ENCODE assay signal across 17 mouse cellular contexts in genomic region chr9:83573588-83573987, GRCm38 (mm10). TPM values are rescaled to one million over a fixed set of nuclear protein-coding genes. Genes with fewer than 3 reads are reported as not detected.
DNase-seq lines count a peak whose midpoint lies in the region; ATAC-seq and TF ChIP-seq lines count a peak whose summit lies in the region.
"Had no signal": no experiment of that assay in that cellular context is flagged by ENCODE, and none has a peak within 500 bp of the region (broad histone marks: within the 10 kb centered on the region; RNA-seq: fewer than 3 reads in every experiment).

No protein-coding gene starts in this region.

- no peaks in the 10 kb centered on the region for H3K79me2 ChIP-seq in heart, adult 2 months (replicated peaks; ENCODE audit: control insufficient read depth, insufficient read depth, low read length)

- intact Hi-C loops in heart, adult 2 months (cut with DNase I), result loop anchor here (2.0 kb wide), 1 partner anchor 83 kb away; no protein-coding TSS in a partner anchor

- no peak for TF ChIP-seq CTCF in heart, adult 2 months (IDR thresholded peaks at IDR 0.05)
- no peak for TF ChIP-seq CTCF in lung, embryonic 14.5 days (IDR thresholded peaks at IDR 0.05; ENCODE audit: low read depth)

- H3K27ac ChIP-seq in heart, adult 2 months, result peak overlapping the region; percentile 56; the same call in 1 of the 2 replicates
- H3K27ac ChIP-seq in heart, embryonic 12.5 days (ENCODE audit: poor library complexity, severe bottlenecking), result no peak overlapping the region
- H3K27ac ChIP-seq in lung, embryonic 14.5 days (ENCODE audit: low read depth), result 0 out of 2 replicates have a peak overlapping the region, but pooled peaks have one; percentile 65
- H3K27ac ChIP-seq: forebrain, embryonic 12.5 days; hindbrain, embryonic 12.5 days; macrophage; midbrain, embryonic 12.5 days had no signal

- 50% methylated on average over 2 of the region's 2 CpGs for WGBS in heart, adult 2 months
- WGBS in heart, embryonic 12.5 days, result 49% methylated on average over 2 of the region's 2 CpGs
- 37% methylated on average over 2 of the region's 2 CpGs for WGBS in lung, embryonic 14.5 days

- no peak overlapping the region for H3K9ac ChIP-seq in heart, adult 2 months (ENCODE audit: low read depth, low read length)
- no peak overlapping the region for H3K9ac ChIP-seq in heart, embryonic 12.5 days
- no peak overlapping the region for H3K9ac ChIP-seq in lung, embryonic 14.5 days
- H3K9ac ChIP-seq: forebrain, embryonic 12.5 days; hindbrain, embryonic 12.5 days; midbrain, embryonic 12.5 days had no signal

- peaks cover 4% of the 10 kb centered on the region for H3K4me1 ChIP-seq in heart, adult 2 months (ENCODE audit: control insufficient read depth, insufficient read depth, low read length)
- H3K4me1 ChIP-seq in heart, embryonic 12.5 days (replicated peaks), result peaks cover 33% of the 10 kb centered on the region
- peaks cover 24% of the 10 kb centered on the region for H3K4me1 ChIP-seq in lung, embryonic 14.5 days (ENCODE audit: insufficient read depth)

- no peak overlapping the region for H3K4me2 ChIP-seq in heart, embryonic 12.5 days
- no peak overlapping the region for H3K4me2 ChIP-seq in lung, embryonic 14.5 days
- H3K4me2 ChIP-seq: forebrain, embryonic 12.5 days; hindbrain, embryonic 12.5 days; midbrain, embryonic 12.5 days had no signal

- TF ChIP-seq POLR2A in heart, adult 2 months (IDR thresholded peaks at IDR 0.05; ENCODE audit: insufficient read depth, low read depth, low read length), result no peak

- no peaks in the 10 kb centered on the region for H3K9me3 ChIP-seq in heart, embryonic 12.5 days (replicated peaks)
- H3K9me3 ChIP-seq in lung, embryonic 14.5 days (ENCODE audit: low read depth, low read length), result no peaks in the 10 kb centered on the region
- H3K9me3 ChIP-seq: forebrain, embryonic 12.5 days; hindbrain, embryonic 12.5 days; midbrain, embryonic 12.5 days had no signal

- no peaks in the 10 kb centered on the region for H3K36me3 ChIP-seq in heart, adult 2 months (ENCODE audit: control insufficient read depth, insufficient read depth, low read length)
- no peaks in the 10 kb centered on the region for H3K36me3 ChIP-seq in heart, embryonic 12.5 days
- H3K36me3 ChIP-seq in lung, embryonic 14.5 days (ENCODE audit: insufficient read depth), result 0 out of 2 replicates have a peak, but pooled peaks cover 5% of the 10 kb centered on the region
- H3K36me3 ChIP-seq: forebrain, embryonic 12.5 days; hindbrain, embryonic 12.5 days; midbrain, embryonic 12.5 days had no signal

- H3K27me3 ChIP-seq in heart, adult 2 months (ENCODE audit: control insufficient read depth, insufficient read depth, low read length), result no peaks in the 10 kb centered on the region
- no peaks in the 10 kb centered on the region for H3K27me3 ChIP-seq in heart, embryonic 12.5 days (replicated peaks)
- no peaks in the 10 kb centered on the region for H3K27me3 ChIP-seq in lung, embryonic 14.5 days (ENCODE audit: insufficient read depth, low read length)
- H3K27me3 ChIP-seq: forebrain, embryonic 12.5 days; hindbrain, embryonic 12.5 days; midbrain, embryonic 12.5 days had no signal

- H3K4me3 ChIP-seq in heart, adult 2 months, result no peak overlapping the region
- no peak overlapping the region for H3K4me3 ChIP-seq in heart, embryonic 12.5 days
- H3K4me3 ChIP-seq in lung, embryonic 14.5 days (ENCODE audit: low read depth, low read length), result no peak overlapping the region
- H3K4me3 ChIP-seq: forebrain, embryonic 12.5 days; hindbrain, embryonic 12.5 days; midbrain, embryonic 12.5 days had no signal

- DNase-seq in heart, adult 2 months, result no peak
- no peak for DNase-seq in lung, embryonic 14.5 days
- no peak for DNase-seq in lung, postnatal 4 days
- DNase-seq in 416B (ENCODE audit: low read depth), result peak; percentile 39
- peak; percentile 19 for DNase-seq in lung, postnatal 36 days
- no peak for DNase-seq in urinary bladder, postnatal 36 days (ENCODE audit: low spot score in 2 of 2)
- DNase-seq: B cell, adult 2 months; cerebellum, adult 8-10 months; gastrocnemius, postnatal 14 days; kidney, adult 9 months; right cerebral cortex, postnatal 4 days; thymus, postnatal 36 days had no signal

- ATAC-seq in heart, embryonic 12.5 days (ENCODE audit: insufficient number of reproducible peaks, low FRiP score), result no peak
- ATAC-seq in lung, embryonic 14.5 days (ENCODE audit: insufficient read depth), result no peak

- no peak for TF ChIP-seq EP300 in heart, adult 2 months (IDR thresholded peaks at IDR 0.05; ENCODE audit: insufficient read depth, low read depth, low read length)

RNA-seq across cellular contexts. Expression of gene Sh3bgrl2, which starts 25.5 kb away (rescaled TPM):
- 10 to 100 TPM in 1 of 2 experiments, 1 to 10 TPM in 1; 3.7 to 10.1 TPM for total RNA-seq in heart, adult 2 months (2021)
- polyA plus RNA-seq in heart, adult 2 months (2012; rRNA removed), result 2.6 and 4.8 TPM in 2 replicates
- 19.0 and 22.3 TPM in 2 replicates for polyA plus RNA-seq in heart, embryonic 12.5 days (2016; fragmentation: Nextera tagmentation; extraction: Ambion mirVana)
- 56.7 and 59.4 TPM in 2 replicates for polyA plus RNA-seq in lung, embryonic 14.5 days (2014; fragmentation: Nextera tagmentation; extraction: Ambion mirVana)

Comparison
In these comparisons a context has a peak if more than half of its experiments do, and no peak if none do; other contexts are left out.
1. DNase-seq: peak in 416B (single experiment) and lung, postnatal 36 days (single experiment); none in heart, adult 2 months (0 of 2), lung, embryonic 14.5 days (single experiment), lung, postnatal 4 days (0 of 2) and urinary bladder, postnatal 36 days (0 of 2).